Mouse (Mus musculus): ENCODE data around the gene Ppp1r14b. TPM values are rescaled to one million over a fixed set of nuclear protein-coding genes. Genes with fewer than 3 reads are reported as not detected.

Gene Ppp1r14b
- total RNA-seq, 2 experiments from 2014 or later, result 96.6 to 107 TPM

DNA sequence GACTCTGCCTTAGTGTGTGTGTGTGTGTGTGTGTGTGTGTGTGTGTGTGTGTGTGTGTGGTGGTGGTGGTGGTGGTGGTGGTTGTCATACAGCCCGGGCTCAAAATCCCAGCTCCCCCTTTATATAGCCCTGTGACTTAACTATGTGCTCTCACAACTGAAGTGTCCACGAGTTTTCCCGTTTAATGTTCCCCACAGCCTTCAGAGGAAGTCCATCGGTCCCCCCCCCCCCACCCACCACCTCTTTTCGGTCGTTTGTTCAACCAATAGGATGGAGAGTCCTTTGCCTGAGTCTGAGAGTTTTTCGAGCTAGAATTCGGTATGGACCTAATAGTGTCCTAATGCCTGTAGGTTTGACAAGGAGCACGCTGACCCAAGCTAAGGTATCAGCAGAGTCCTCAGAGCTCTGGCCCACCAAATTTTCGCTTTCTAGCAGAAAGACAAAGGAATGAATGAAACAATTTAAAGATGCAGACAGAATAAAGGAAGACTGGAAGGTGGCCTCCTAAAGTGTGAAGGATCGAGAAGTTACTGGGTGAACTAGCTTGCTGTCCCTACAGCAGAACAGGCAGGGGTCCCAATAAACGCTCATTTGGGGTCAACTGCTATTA lies 1.1 kb upstream of the Ppp1r14b start:
- no peak for DNase-seq (ENCODE audit: low spot score in 2 of 2)

DNA sequence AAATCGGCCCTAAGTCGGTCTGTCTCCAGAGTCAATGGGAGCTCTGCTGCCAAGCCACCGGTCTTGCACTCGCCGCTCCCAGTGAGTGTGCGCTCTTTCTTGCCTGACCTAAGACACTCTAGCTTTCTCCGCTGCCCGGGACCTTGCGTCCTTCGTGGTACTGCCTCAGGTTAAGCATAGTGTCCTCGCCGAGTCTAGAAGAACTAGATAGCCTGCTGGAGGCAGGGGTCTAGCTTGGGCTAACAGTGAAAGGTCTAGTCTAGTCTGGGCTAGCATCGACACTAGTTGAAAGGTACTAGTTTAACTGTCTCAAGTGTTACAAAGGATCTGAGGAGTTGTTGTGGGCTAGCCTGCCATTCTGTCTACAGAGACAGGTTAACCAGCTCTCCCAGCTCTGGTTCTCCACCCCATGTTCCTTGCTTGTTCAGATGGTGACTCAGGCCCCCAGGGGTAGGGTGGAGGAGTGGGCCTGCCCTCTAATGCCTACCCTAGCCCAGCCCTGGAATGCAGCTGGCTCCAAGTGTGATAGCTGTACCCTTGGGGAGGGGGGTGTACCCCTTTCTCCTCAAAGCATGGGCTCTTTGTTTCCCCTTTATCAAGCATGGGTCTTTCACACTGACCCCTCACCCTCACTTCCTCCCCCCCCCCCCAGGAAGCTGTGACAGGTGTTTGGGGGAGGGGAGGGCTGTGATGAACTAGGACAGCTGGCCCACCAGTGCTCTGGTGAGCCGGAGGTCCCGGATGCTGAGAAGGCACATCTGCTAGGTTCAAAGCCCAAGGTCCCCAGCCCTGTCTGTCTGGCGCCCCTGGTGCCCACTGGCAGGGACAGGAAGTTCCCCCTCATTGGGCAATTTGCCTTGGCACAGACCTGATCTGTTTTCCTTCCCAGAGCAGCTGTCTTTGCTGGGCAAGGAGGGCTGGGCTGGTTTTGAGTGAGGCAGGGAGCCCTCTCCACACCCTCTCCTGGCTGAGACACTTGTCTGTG lies 1.1 kb downstream of the Ppp1r14b start, which contains the start of gene Plcb3:
Plcb3 (minus strand) TSS at position 934 of the 985 bp plus-strand sequence.
- peak; percentile 80 to 87 for DNase-seq (ENCODE audit: low spot score in 2 of 2)

DNA sequence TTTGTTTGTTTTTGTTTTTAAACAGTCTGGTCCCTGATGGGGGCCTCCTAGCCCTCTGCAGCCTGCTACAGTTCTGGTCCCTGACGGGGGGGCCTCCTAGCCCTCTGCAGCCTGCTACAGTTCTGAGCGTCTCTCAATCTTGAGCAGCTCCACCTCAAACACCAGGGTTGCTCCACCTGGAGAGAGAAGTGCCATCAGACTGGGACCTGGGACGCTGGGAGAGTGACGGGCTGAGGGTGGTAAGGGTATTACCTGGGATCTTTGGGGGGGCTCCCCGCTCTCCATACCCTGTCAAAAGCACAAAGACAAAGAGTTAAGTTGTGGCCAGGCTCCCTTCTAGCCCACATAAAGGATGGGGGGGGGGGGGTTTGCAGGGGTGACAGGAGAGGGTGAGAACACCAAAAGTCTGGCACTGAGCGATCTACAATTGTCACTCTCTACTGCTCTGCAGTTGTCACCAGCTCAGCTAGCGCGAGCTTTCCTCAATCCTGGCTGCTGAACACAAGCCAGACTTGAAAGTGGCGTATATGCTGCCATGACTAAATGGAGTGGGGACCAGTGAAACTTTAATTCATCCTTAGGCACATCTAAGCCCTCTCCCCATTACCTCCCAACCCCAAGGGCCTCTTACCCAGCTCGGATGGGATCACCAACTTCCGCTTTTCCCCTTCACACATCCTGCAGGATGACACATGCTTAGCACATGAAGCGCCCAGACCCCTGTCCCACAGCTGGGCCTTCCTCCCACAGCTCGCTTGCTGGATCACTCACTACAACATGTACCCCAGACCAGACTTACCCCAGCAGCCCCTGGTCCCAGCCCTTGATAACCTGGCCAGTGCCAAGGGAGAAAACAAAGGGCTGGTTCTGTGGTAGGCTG lies 3.2 kb downstream of the Ppp1r14b start:
- no peak for DNase-seq (ENCODE audit: low spot score in 2 of 2)

GRCm38 (mm10) chr19:6978639-6978974 lies 3.8 kb downstream of the Ppp1r14b start:
- no peak for DNase-seq (ENCODE audit: low spot score in 2 of 2)

GRCm38 (mm10) chr19:6979001-6979479 lies 4.3 kb downstream of the Ppp1r14b start:
- peak in 1 of 2 experiments; percentile 37 for DNase-seq (ENCODE audit: low spot score in 2 of 2)

- peak; percentile 100 for DNase-seq (ENCODE audit: low spot score in 2 of 2)
Measured at GRCm38 (mm10) chr19:6979486-6980380, 5.0 kb downstream of the Ppp1r14b start.

DNA sequence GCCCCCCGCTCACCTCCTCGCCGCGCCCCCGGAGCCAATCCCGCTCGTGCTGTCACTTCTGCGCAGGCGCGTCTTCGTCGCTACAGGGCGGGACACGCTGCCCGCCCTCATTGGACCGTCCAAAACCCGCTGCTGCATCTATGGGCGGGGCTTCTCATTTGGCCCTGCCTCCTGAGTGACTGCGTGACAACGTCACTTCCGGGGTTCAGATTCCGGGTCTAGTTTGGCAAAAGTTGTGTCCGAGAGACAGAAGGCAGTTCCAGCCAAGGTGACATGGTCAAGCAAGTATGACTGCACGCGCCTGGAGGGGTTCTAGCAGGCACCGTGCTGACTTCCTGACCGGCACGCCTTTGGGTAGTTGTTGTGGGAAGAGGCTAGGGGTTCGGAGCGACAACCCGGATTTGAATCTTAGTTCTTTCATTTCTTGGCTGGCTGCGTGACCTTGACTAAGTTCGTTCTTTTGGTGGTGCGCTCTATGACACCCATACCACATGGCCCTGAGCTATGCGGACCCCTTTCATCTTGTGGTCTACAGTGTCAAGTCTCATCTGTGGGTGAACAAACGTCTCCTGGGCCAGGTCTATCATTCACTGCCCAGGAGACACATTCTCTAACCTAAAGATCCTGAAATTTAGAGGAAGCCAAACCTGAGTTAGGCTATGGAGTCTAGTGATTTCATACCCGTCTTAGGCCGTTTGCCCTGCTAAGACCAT lies 5.8 kb downstream of the Ppp1r14b start, which contains the start of gene Fkbp2:
Fkbp2 (minus strand) TSS at position 121 of the 713 bp plus-strand sequence.
- peak; percentile 99 to 100 for DNase-seq (ENCODE audit: low spot score in 2 of 2)

DNA sequence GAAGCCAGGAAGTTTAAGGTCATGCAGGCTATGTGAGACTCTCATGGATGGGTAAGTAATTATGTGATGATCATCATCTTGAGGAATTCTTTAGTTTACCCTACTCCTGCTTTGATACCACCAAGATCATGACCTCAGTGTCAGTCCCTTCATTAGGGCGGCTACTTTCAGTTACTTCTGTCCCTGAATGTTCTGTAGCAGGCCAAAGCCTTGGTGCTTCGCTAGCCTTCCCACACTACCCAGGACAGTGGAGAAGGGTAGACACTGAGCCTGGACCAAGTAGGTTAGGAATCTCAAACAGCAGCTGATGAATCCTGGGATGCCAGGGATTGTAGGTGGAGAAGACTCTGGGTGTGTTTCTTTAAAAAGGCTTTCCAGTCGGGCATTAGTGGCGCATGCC lies 6.7 kb downstream of the Ppp1r14b start:
- no peak for DNase-seq (ENCODE audit: low spot score in 2 of 2)

- no peak for DNase-seq (ENCODE audit: low spot score in 2 of 2)
Measured at GRCm38 (mm10) chr19:6983621-6984020, 8.9 kb downstream of the Ppp1r14b start.

GRCm38 (mm10) chr19:6985300-6985699 lies 10.5 kb downstream of the Ppp1r14b start:
- DNase-seq (ENCODE audit: low spot score in 2 of 2), result no peak

DNA sequence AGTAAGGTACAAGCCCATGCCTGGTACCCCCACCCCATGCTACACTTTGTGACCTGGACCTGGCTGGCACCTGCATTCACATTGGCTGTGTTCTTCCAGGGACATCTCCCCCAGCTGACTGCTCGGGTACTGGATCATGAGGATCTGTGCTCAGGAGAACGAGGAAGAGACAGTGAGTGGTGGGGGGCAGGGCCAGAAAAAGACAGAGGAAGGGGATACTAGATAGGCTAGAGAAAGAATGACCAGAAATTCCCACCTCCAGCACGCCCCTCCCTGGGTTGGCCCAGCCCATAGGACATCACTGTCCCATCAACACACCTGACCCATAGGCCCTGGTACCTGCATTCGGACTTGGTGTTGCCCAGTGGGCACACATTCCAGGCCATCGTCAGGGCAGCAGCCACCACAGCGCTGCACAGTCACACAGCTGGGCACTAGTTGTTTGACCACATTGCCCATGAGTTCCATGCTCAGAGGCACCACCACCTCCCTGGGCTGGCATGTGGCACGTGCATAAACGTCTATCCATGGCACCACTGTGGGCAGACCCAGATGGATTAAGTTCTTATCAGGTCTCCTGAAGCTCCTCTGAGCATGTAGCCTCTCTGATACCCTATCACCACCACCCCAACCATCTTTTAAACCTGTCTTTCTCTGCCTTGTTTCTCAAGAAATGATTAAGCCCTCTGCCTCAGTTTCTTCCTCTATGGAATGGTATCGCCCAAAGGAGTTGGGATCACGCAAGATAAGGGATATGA lies 11.4 kb downstream of the Ppp1r14b start:
- DNase-seq (ENCODE audit: low spot score in 2 of 2), result no peak

GRCm38 (mm10) chr19:6987061-6987903 lies 12.5 kb downstream of the Ppp1r14b start, which contains the start of gene Vegfb:
TSS of gene Vegfb (minus strand) at chr19:6987651.
- DNase-seq (ENCODE audit: low spot score in 2 of 2), result peak in 1 of 2 experiments; percentile 52

GRCm38 (mm10) chr19:6987904-6988285 lies 13.1 kb downstream of the Ppp1r14b start:
- peak in 1 of 2 experiments; percentile 29 for DNase-seq (ENCODE audit: low spot score in 2 of 2)

DNA sequence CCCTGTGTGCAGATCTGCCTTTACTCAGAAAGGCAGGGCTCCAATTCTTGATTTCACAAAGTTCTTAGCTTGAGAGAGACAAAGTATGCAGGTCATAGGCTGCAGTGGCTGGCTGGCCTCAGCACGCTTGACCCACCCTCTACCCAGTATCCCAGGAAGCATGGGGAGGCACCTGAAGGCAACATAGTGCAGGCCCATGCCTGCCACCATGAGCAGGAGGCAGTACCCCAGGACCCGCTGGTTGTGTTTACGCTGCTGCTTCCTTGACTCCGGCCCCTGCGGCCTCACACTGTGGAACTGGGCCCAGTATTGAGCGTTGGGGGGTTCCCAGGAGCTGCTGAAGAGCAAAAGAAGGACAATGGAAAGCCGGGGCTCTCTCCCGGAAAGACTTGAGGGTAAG lies 14.5 kb downstream of the Ppp1r14b start:
- no peak for DNase-seq (ENCODE audit: low spot score in 2 of 2)

- DNase-seq (ENCODE audit: low spot score in 2 of 2), result no peak
Measured at GRCm38 (mm10) chr19:6990712-6991111, 15.9 kb downstream of the Ppp1r14b start.

DNA sequence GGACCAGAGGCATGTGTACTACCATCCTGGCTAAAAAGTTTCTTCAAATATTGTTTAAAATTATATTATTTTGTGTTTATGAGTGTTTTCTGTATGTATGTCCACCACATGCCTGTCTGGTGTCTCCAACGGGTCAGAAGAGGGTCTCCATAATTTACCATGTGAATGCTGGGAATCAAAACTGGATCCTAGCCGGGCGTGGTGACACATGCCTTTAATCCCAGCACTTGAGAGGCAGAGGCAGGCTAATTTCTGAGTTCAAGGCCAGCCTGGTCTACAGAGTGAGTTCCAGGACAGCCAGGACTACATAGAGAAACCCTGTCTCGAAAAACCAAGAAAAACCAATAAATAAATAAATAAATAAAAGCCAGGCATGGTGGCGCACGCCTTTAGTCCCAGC lies 16.4 kb downstream of the Ppp1r14b start:
- peak in 1 of 2 experiments; percentile 1 for DNase-seq (ENCODE audit: low spot score in 2 of 2)

GRCm38 (mm10) chr19:6992011-6992858 lies 17.5 kb downstream of the Ppp1r14b start, which contains the start of gene Dnajc4:
TSS of gene Dnajc4 (minus strand) at chr19:6992572.
- peak; percentile 88 to 96 for DNase-seq (ENCODE audit: low spot score in 2 of 2)

Measured in layer of hippocampus, postnatal 14 days (tissue).